Mouse (Mus musculus) adrenal gland (tissue): ENCODE data around the gene Smu1.

ENCODE experiments used
- microRNA-seq, 2 experiments: library from miRNA; unstranded; fragments of <30 nt; microRNA quantifications; one replicate each; pipeline ENCODE4; 2019

Gene Smu1

Small RNA genes within 50 kb of the gene (microRNA-seq; reads per million reads assigned to microRNA genes)
- 0 reads per million in 2 experiments for gene Mir207
